Mouse (Mus musculus): Measurements from ENCODE around the gene C3.
A peak's percentile ranks its signal among the peaks of the same experiment; 100 is the strongest.

C3 gene

DNA sequence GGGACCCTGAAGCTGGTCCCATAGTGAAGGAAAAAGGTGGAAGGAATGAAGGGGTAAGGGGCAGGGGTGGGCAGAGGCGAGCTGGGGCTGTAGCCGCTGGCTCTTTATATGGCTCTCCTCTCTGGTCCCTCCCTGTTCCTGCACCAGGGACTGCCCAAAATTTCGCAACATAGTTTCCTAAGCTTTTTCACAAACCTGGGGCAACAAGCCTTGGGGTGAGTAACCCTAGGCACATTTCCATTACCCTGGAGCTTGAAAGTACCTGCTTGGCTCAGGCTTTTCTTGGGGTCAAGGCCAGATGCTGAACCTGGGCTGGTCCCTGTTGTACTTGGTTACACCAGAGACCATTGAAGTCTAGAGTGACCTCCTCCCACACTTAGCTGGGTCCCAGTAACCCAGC is at the start of gene C3:
Gene C3 (minus strand): TSS at position 123 of the 400 bp plus-strand sequence.
- H3K36me3 ChIP-seq (ENCODE audit: control insufficient read depth, insufficient read depth, low read length, poor library complexity, severe bottlenecking), result no peaks in the 10 kb centered on the region
- no peak for DNase-seq (ENCODE audit: low read depth, low spot score)
- no peaks in the 10 kb centered on the region for H3K27me3 ChIP-seq (ENCODE audit: control insufficient read depth, insufficient read depth, low read length, poor library complexity, severe bottlenecking)

DNA sequence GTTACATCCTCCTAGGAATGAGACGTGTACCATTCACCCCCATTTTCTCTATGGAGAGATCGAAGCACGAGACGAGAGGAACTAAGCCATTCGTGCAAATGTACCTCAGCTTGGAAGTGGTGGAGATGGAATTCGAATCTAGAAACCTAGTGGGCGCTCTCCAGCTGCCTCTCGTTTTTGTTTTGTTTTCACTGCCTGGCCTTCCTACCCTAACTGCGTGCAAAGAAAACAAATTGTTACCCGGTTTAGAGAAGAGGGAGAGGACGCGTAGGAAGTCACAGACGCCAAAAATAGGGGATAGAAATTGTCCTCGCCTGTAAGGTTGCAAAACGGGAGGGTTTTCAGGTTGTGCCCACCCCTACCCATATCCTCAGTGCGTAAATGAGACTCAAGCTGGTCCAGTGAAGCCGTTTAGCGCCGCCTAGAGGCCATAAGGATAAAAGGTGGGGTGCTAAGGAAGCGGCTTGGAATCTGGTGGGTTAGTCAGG is 48.7 kb upstream of the C3 start:
- no peaks in the 10 kb centered on the region for H3K27me3 ChIP-seq (ENCODE audit: control insufficient read depth, insufficient read depth, low read length, poor library complexity, severe bottlenecking)
- DNase-seq (ENCODE audit: low read depth, low spot score), result peak; percentile 87

DNA sequence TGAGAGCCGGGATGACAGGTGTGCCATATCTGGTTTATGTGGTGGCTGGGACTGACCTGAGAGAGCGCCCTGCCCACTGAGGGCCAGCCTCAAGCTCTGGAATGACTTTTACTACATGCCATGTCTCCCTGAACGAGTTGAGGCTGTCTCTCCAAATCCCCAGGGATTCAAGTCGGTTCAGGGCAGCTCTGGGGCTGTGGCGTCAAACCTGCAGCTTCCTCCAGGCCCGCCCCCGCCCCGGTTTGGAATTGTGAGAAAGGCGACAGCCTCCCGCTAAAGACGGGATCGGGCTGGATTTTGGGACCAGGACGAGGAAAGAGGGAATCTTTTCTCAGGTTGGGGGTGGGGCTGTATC is 48.0 kb upstream of the C3 start:
- Histone ChIP-seq H3K36me3 (ENCODE audit: control insufficient read depth, insufficient read depth, low read length, poor library complexity, severe bottlenecking) (no peaks in the 10 kb centered on the region), H3K27me3 (ENCODE audit: control insufficient read depth, insufficient read depth, low read length, poor library complexity, severe bottlenecking) (no peaks in the 10 kb centered on the region)
- no peak for DNase-seq (ENCODE audit: low read depth, low spot score)

More for the DNA sequence above, 48.7 kb upstream of the C3 start:
- H3K36me3 ChIP-seq (ENCODE audit: control insufficient read depth, insufficient read depth, low read length, poor library complexity, severe bottlenecking), result no peaks in the 10 kb centered on the region

DNA sequence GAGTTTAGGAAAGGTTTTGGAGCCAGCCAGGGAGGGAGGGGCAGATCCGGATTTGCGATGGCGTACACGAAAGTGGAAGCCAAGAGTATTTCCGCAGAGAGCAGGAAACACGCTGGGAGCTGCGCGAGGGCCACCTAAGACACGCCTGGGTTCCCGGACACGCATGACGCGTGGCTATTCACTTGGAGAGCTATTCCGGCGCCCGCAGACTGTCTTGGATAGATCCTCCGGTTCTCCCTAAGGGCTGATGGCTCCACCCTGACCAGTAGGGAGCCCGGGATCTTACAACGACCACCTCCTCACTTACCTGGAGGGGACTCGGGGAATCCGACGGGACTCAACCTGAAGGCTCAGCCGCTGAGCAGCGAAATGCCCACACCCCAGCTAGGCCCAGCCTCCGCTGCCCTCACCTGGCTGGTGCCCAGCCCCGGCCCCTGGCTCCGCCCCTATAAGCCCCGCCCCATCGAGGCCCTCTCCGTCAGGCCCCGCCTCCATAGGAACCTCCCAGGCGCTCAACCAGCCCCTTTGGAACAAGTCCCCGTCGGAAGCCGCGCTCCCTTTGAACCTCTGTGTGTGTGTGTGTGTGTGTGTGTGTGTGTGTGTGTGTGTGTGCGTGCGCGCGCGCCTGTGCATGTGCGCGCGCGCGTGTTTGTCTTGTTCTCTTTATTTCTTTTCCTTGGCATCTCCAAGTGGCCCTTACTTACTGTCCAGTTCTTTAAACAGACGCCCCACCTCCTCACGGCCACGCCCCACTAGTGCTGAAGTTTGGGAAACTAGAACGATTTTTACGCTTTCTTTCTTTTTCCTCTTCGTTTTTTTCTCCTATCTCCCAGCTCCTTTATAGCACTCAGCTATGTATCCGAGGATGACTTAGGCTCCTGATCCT is 47.4 kb upstream of the C3 start:
- no peaks in the 10 kb centered on the region for H3K27me3 ChIP-seq (ENCODE audit: control insufficient read depth, insufficient read depth, low read length, poor library complexity, severe bottlenecking)

DNA sequence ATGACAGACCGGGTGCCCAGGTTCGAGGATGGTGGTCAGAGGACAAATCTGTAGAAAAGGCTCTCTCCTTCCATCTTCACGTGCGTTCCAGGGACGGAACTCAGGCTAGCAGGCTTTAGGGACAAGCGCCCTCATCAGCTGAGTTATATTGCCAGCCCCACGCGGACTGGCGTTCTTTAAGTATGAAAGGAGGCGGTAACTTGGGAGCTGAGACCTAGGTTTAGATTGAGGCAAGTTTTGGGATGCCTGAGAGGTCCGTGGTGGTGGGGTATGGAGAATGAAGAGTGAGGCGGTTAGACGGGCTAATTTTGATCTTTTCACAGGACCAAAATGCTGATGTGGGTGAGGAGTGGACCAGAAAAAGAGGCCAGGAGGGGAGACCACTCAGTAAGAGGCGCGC is 46.8 kb upstream of the C3 start:
- DNase-seq (ENCODE audit: low read depth, low spot score), result peak; percentile 24
- Histone ChIP-seq H3K36me3 (ENCODE audit: control insufficient read depth, insufficient read depth, low read length, poor library complexity, severe bottlenecking) (no peaks in the 10 kb centered on the region), H3K27me3 (ENCODE audit: control insufficient read depth, insufficient read depth, low read length, poor library complexity, severe bottlenecking) (no peaks in the 10 kb centered on the region)

More for the DNA sequence above, 47.4 kb upstream of the C3 start:
- DNase-seq (ENCODE audit: low read depth, low spot score), result peak; percentile 87
- no peaks in the 10 kb centered on the region for H3K36me3 ChIP-seq (ENCODE audit: control insufficient read depth, insufficient read depth, low read length, poor library complexity, severe bottlenecking)

DNA sequence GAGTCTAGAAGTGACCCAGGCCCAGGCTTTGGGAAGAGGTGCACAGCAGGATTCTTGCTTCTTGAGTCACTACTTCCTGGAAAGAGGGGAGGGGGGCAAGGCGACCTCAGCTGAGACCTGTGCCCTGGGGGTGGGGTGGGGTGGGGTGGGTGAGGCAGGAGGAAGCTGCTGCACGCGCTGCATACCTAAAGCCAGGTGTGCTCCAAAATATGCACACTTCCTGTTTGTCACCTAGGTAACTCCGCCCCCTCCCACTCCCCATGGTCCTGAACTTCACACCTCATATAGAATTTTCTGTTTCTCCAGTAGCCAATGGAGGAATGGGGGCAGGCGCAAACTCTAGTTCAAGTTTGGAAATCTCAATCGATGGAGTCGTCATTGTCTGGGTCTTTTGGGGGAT is 45.9 kb upstream of the C3 start:
- peak; percentile 44 for DNase-seq (ENCODE audit: low read depth, low spot score)
- no peaks in the 10 kb centered on the region for H3K27me3 ChIP-seq (ENCODE audit: control insufficient read depth, insufficient read depth, low read length, poor library complexity, severe bottlenecking)
- no peaks in the 10 kb centered on the region for H3K36me3 ChIP-seq (ENCODE audit: control insufficient read depth, insufficient read depth, low read length, poor library complexity, severe bottlenecking)

- no peaks in the 10 kb centered on the region for H3K36me3 ChIP-seq (ENCODE audit: control insufficient read depth, insufficient read depth, low read length, poor library complexity, severe bottlenecking)
- no peak for DNase-seq (ENCODE audit: low read depth, low spot score)
- no peaks in the 10 kb centered on the region for H3K27me3 ChIP-seq (ENCODE audit: control insufficient read depth, insufficient read depth, low read length, poor library complexity, severe bottlenecking)
These were observed 43.4 kb upstream of the C3 start for GRCm38 (mm10) chr17:57271301-57271700.

- no peak for DNase-seq (ENCODE audit: low read depth, low spot score)
- Histone ChIP-seq H3K36me3 (ENCODE audit: control insufficient read depth, insufficient read depth, low read length, poor library complexity, severe bottlenecking) (no peaks in the 10 kb centered on the region), H3K27me3 (ENCODE audit: control insufficient read depth, insufficient read depth, low read length, poor library complexity, severe bottlenecking) (no peaks in the 10 kb centered on the region)
These were observed 39.7 kb upstream of the C3 start for GRCm38 (mm10) chr17:57267556-57268126.

GRCm38 (mm10) chr17:57264972-57265945 is 37.3 kb upstream of the C3 start:
- Histone ChIP-seq H3K27me3 (ENCODE audit: control insufficient read depth, insufficient read depth, low read length, poor library complexity, severe bottlenecking) (no peaks in the 10 kb centered on the region), H3K36me3 (ENCODE audit: control insufficient read depth, insufficient read depth, low read length, poor library complexity, severe bottlenecking) (no peaks in the 10 kb centered on the region)
- DNase-seq (ENCODE audit: low read depth, low spot score), result no peak

DNA sequence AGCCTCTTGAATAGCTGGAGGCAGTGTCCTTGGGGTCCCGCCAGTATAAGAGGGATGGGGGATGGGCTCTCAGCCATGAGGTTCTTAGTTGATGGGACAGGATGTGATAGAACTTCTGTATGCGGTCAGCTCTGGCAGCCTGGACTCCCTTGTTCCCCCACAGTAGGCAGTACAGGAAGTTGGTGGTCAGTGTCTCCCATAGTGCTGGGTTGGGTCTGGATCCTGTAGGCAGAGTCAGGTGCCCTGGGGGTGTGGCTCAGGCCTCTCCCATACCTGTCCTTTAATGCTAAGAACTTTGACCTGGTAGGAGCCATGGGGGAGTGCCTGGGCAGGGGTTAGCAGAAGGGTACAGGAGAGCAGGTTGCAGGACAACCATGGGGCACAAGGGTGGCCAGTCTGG is 36.2 kb upstream of the C3 start:
- H3K36me3 ChIP-seq (ENCODE audit: control insufficient read depth, insufficient read depth, low read length, poor library complexity, severe bottlenecking), result no peaks in the 10 kb centered on the region
- H3K27me3 ChIP-seq (ENCODE audit: control insufficient read depth, insufficient read depth, low read length, poor library complexity, severe bottlenecking), result no peaks in the 10 kb centered on the region
- DNase-seq (ENCODE audit: low read depth, low spot score), result no peak

DNA sequence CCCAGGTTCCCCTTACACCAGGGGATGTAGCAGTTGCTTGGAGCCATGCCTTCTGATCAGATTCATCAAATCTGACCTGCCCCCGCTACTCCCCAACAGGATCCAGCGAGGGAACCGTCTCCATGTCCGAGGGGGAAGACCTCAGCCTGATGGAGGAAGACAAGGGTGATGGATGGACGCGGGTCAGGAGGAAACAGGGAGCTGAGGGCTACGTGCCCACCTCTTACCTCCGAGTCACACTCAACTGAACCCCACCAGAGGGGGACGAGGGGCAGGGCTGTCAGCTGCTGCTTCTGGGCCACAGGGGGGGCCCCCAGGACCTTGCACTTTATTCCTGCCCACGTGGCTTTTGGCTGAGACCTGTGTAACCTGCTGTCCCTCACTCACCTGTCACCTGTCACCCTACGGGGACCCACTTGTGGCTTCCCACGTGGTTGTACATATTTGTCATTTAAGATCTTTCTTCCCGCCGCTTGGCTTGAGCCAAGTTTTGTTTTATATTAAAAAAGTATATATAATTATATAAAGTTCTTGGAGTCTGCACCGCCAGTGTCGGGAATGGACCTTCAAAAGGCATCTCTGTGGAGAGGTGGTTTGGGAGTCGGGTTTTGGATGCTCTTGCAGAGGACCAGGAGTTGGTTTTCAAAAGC is 35.1 kb upstream of the C3 start:
- Histone ChIP-seq H3K27me3 (ENCODE audit: control insufficient read depth, insufficient read depth, low read length, poor library complexity, severe bottlenecking) (no peaks in the 10 kb centered on the region), H3K36me3 (ENCODE audit: control insufficient read depth, insufficient read depth, low read length, poor library complexity, severe bottlenecking) (no peaks in the 10 kb centered on the region)
- no peak for DNase-seq (ENCODE audit: low read depth, low spot score)

- no peak for DNase-seq (ENCODE audit: low read depth, low spot score)
- no peaks in the 10 kb centered on the region for H3K27me3 ChIP-seq (ENCODE audit: control insufficient read depth, insufficient read depth, low read length, poor library complexity, severe bottlenecking)
- H3K36me3 ChIP-seq (ENCODE audit: control insufficient read depth, insufficient read depth, low read length, poor library complexity, severe bottlenecking), result no peaks in the 10 kb centered on the region
These were observed 33.9 kb upstream of the C3 start for GRCm38 (mm10) chr17:57261796-57262195.

DNA sequence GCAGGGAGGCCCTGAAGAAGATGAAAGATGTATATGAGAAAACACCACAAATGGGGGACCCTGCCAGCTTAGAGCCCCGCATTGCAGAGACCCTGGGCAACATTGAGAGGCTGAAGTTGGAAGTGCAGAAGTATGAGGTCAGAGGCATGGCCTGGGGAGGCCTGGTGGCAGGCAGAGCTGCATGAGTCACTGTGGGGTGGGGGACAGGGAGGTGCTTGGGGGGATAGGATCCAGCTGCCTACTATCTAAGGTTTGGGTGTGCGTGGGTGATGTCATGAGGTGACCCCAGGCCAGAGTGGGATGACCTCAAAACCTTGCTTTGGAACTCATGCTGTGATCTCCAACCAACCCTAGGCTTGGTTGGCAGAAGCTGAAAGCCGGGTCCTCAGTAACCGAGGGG is 33.4 kb upstream of the C3 start:
- Histone ChIP-seq H3K36me3 (ENCODE audit: control insufficient read depth, insufficient read depth, low read length, poor library complexity, severe bottlenecking) (no peaks in the 10 kb centered on the region), H3K27me3 (ENCODE audit: control insufficient read depth, insufficient read depth, low read length, poor library complexity, severe bottlenecking) (no peaks in the 10 kb centered on the region)
- no peak for DNase-seq (ENCODE audit: low read depth, low spot score)

DNA sequence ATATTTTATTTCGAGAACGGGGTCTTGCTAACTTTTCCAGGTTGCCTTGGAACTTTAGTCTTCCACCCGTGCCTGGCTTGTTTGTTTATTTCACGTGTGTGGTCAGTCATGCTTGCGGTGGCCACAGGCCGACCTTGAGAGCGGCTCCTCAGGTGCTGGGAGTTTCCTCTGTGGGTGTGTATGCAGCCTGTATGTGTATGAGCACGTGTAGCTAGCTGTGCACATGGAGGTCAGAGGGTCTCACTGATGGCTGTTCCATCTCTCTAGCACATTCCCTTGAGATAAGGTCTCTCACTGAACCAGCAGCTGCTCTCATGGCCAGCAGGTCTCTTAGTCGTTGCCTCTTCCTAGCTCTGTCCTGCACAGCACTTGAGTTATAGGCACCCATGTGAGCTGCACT is 32.4 kb upstream of the C3 start:
- Histone ChIP-seq H3K36me3 (ENCODE audit: control insufficient read depth, insufficient read depth, low read length, poor library complexity, severe bottlenecking) (no peaks in the 10 kb centered on the region), H3K27me3 (ENCODE audit: control insufficient read depth, insufficient read depth, low read length, poor library complexity, severe bottlenecking) (no peaks in the 10 kb centered on the region)
- no peak for DNase-seq (ENCODE audit: low read depth, low spot score)

Measured in splenic B cell, adult 2 months (primary cell).